Mouse (Mus musculus) stomach, postnatal 0 days (tissue): ENCODE measurements at regions not wholly inside any gene's neighbourhood (a gene's known extent, or its start where the extent isn't known, plus 50 kb on each side); places are given as distances from the start of the nearest gene placed in this dataset.

ENCODE experiments used
- CTCF ChIP-seq: IDR thresholded peaks from 2 replicates; pipeline ENCODE4 v1.5.1; 2016; ENCODE audit warnings: antibody characterized with exemption, low read depth, mild to moderate bottlenecking, moderate library complexity
- EP300 ChIP-seq: optimal IDR thresholded peaks from 2 replicates; pipeline ENCODE3; 2016; ENCODE audit warnings: antibody characterized with exemption

DNA sequence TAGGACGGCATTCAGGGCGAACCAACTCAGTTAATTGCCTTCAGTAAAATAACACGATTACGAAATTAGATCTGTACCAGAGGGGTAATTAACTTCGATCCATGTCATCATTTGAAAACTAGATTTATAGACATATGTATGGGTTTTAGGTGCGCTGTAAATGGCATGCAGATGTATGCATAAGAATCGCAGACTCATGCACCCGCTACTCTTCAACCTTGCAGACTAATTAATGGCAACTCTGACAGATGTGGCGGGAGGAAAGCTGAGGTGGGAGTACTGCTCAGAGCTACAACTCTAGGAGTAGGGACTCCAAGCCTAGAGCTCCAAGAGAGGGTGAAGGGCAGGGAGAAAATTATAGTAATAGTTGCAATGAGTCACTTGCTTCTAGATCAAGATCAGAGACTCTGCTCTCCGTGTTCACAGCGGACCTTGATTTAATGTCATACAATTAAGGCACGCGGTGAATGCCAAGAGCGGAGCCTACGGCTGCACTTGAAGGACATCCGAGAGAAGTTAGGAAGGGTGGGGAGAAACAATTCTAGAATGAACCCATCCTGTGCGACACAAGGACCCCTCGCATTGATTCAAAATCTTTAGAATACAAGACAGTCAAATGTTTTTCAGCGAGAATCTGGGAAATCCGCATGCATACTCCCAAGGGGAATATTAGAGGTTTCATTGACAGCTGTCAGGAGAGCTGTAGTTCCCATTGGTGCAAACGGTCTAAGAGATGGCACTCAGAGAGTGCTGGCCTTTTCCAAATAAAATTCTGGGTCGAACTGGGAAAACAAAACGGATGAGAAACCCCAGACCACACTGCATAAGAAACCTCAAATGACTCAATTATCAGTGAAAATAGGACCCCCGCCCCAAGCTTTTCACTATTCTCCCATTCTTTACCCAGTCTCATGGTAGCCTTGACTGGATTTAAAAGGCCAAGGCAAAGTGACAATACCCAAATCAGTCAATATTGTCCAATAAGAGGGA lies 152.6 kb upstream of the Cypt12 start:
- TF ChIP-seq CTCF, result no peak
- TF ChIP-seq EP300, result no peak
